Mouse (Mus musculus): ENCODE measurements around the gene Wdr35.

GRCm38 (mm10) chr12:8935349-8935748 is 38.3 kb upstream of the Wdr35 start:
- TF ChIP-seq CTCF (IDR thresholded peaks at IDR 0.05; ENCODE audit: low read depth, low read length) = no peak
- no peak for TF ChIP-seq GATA1 (IDR thresholded peaks at IDR 0.05; ENCODE audit: borderline replicate concordance, low read length)
